Mouse (Mus musculus): ENCODE results near the gene Adamts6. TPM values are rescaled to one million over a fixed set of nuclear protein-coding genes. Genes with fewer than 3 reads are reported as not detected.

Adamts6 gene
- total RNA-seq, 2 experiments from 2014 or later = 1.6 to 2.3 TPM

- ATAC-seq (ENCODE audit: poor library complexity, severe bottlenecking) = no peak
Observed at GRCm38 (mm10) chr13:104453271-104453974, 165.8 kb downstream of the Adamts6 start.

- no peak for ATAC-seq (ENCODE audit: poor library complexity, severe bottlenecking)
Observed at GRCm38 (mm10) chr13:104460287-104460686, 172.7 kb downstream of the Adamts6 start.

DNA sequence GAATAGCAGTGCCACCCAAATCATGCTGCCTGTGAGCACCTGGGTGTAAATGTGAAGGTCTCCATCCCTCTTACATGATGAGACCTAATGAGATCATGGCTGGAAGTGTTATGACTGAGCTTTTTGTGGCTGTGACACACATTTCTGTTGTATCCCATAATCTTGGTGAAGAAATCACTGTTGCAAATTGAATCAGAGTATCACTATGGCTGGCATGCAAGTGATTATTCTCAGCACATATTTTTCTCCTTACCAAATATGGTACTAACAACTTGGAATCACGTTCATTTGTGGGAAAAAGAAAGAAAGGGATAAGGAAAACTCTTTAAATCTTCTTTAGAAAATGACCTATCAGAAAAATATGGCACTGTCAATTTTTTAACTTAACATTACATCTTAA, 180.4 kb downstream of the Adamts6 start:
- ATAC-seq (ENCODE audit: poor library complexity, severe bottlenecking) = no peak

DNA sequence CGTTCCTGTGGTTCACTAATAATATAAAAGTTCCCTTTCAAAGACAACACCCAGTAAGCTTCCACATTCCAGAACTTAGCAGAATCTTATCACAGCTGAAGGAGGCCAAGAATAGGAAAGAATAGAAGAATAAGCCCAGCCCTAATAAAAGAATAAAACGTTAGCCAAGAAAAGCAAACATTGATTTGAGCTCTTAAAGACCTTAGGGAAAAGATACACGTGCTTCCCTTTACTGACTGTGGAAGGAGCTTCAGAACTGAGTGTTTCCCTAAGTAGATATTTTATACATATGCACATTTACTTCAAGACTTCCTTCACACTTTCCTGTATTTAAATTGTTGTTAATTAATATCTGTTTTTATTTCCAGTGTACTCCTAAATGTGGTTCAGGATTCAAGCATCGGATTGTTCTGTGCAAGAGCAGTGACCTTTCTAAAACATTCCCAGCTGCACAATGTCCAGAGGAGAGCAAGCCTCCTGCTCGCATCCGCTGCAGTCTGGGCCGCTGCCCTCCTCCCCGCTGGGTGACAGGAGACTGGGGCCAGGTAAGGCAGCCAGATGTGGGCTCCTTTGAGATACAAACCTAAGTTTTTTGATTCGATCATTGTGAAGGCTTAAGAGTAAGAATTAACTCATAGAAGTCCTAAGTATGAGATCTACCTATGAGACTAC, 188.8 kb downstream of the Adamts6 start:
- ATAC-seq (ENCODE audit: poor library complexity, severe bottlenecking) = no peak

GRCm38 (mm10) chr13:104482426-104483089, 194.9 kb downstream of the Adamts6 start:
- no peak for ATAC-seq (ENCODE audit: poor library complexity, severe bottlenecking)

GRCm38 (mm10) chr13:104483111-104483722, 195.6 kb downstream of the Adamts6 start:
- no peak for ATAC-seq (ENCODE audit: poor library complexity, severe bottlenecking)

GRCm38 (mm10) chr13:104491046-104491811, 203.6 kb downstream of the Adamts6 start:
- ATAC-seq (ENCODE audit: poor library complexity, severe bottlenecking) = no peak

GRCm38 (mm10) chr13:104493466-104493993, 205.9 kb downstream of the Adamts6 start:
- no peak for ATAC-seq (ENCODE audit: poor library complexity, severe bottlenecking)

GRCm38 (mm10) chr13:104494200-104494873, 206.7 kb downstream of the Adamts6 start:
- no peak for ATAC-seq (ENCODE audit: poor library complexity, severe bottlenecking)

DNA sequence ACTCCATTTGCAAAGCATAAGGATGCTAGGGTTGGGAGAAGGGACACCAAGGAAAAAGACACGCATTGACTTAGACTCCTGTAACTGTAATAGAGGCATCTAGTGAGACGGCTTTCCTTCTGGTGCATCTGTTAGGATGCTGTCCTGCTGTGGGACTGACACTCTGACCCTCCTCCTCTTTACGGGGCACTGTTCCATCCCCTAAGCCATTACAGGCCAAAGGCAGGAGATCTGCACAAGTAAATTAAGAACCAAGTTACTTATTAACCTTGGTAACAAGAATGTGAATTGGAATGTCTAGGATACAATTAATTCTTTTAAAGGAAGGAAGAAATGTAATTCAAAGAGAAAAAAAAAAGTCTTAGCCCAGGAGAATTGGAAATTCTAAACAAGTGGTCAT, 210.0 kb downstream of the Adamts6 start:
- ATAC-seq (ENCODE audit: poor library complexity, severe bottlenecking) = no peak

GRCm38 (mm10) chr13:104498669-104499068, 211.0 kb downstream of the Adamts6 start:
- ATAC-seq (ENCODE audit: poor library complexity, severe bottlenecking) = no peak

GRCm38 (mm10) chr13:104499116-104500040, 211.7 kb downstream of the Adamts6 start:
- ATAC-seq (ENCODE audit: poor library complexity, severe bottlenecking) = no peak

GRCm38 (mm10) chr13:104502406-104502805, 214.8 kb downstream of the Adamts6 start:
- ATAC-seq (ENCODE audit: poor library complexity, severe bottlenecking) = no peak

DNA sequence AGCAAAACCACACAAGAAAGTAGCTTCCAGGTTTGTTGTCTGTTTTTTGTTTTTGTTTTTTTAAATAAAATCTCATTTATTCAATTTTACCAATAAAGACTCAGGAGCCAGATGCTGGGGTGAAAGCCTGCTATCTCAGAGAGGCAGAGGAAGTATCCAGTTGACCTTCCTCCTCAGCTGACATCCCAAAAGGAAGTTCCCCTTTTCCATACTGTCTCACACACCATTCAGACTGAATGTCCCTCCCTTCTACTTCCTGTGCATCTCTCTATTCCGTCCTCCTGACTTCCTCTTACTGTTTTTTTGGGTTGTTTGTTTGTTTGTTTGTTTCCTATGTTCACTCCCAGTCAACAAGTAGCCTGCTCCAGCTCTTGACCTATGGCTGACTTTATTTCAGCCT, 216.4 kb downstream of the Adamts6 start:
- ATAC-seq (ENCODE audit: poor library complexity, severe bottlenecking) = peak; percentile 58; the same call in 1 of the 2 replicates

GRCm38 (mm10) chr13:104506165-104506875, 218.7 kb downstream of the Adamts6 start:
- no peak for ATAC-seq (ENCODE audit: poor library complexity, severe bottlenecking)

DNA sequence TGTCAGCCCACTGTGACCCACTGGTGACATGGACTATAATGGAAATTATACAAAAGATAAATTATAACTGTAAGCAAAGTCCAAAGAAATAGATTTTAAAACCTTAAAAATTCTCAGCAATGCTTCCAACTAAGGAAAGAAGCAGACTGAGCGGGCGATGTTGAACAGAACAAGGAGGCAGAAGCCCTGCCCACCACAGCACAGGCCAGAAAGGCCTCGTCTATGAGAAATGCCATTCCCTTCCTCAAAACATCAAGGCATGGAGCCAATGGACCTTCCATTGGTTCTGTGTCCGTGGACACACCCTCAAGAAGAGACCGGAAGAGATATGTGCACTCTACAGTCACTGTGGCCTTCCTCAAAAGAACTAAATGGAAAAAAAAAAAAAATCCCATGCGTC, 220.0 kb downstream of the Adamts6 start:
- no peak for ATAC-seq (ENCODE audit: poor library complexity, severe bottlenecking)

DNA sequence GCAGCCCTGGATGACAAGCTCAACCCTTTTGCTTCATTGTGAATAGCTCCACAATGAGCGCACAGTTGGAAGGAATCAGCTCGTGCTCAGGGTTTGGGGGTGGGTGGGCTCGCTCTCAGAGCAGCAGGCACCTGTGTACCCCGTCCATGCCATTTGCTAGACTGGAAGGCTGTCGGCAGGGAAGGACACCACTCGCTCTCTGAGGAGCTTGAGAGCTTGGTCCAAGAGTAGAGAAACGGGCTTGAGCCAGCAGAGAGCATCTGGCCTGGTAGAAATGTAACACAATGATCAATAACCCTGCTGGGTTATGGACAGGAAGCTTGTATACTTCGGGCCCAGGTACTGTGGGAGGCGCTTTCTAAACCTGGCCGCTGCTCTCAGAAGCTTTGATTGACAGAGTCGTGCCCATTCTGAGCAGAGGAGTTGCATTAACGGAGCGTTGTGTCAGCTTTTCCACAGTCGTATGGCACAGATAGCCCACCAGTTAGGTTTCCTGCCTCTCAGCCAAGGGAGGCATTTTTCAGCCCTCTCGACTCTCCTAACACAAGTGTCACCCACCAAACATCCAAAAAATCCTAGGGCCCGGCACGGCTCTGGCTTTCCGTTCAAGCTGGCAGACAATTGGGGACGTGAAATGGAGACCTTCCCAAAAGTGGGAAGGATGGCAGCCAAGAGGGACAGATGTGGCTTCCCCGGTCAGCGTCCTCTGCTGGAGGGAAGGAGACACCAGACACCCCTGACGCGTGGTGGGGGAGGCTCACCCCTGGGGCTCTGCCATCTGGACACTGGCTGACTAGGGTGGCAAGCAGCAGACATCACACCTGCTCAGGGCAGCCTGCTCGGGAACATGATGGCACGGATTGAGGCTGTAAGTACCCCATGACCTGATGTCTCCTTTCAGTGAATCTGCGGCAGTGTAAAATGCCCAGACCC, 222.2 kb downstream of the Adamts6 start:
- ATAC-seq (ENCODE audit: poor library complexity, severe bottlenecking) = no peak
